Mouse (Mus musculus): ENCODE data around the gene Eva1b. TPM values are rescaled to one million over a fixed set of nuclear protein-coding genes. Genes with fewer than 3 reads are reported as not detected.
"Not testable (repeated sequence)": the region's sequence is repeated elsewhere in the genome, so short reads cannot be mapped to it uniquely, and the experiment has no call there.

Eva1b gene
- polyA plus RNA-seq, 1 experiment from 2014 or later: 70.2 TPM

DNA sequence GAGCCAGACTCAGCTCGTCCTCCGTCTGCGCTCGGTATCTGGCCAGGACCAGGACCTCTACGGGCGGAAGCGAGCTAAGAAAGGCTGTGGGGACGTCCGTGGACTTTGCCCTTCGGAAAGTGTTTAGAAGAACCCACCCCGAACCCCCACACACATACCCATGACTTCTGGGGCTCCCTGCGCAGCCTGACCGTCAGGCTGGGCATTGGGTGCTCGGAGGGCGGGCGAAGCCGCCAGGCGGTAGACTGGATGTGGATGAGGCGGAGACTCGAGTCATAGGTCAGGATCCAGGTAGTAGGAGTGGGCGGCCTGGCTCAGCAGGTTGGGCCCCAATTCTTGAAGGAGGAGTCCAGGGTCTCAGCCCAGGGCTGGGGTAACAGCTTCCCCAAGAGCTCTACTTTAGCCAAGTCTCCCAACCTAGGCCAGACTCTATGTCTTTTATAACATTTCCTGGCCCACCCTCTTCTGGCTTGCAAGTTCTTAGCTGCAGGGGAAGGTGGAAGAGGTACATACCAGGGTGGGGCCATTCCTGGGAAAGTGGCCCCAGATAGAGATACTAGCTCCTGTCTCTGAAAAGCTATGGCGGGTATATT lies 15.6 kb downstream of the Eva1b start, which contains the start of gene Sh3d21:
TSS of gene Sh3d21 (minus strand) at position 425 of the 593 bp plus-strand sequence.
- peak; percentile 23 for ATAC-seq (ENCODE audit: insufficient number of reproducible peaks, insufficient read depth, low FRiP score, low read depth)
- Histone ChIP-seq H3K4me1 (ENCODE audit: control insufficient read depth, insufficient read depth, low read length) (peaks cover 14% of the 10 kb centered on the region), H3K4me2 (replicated peaks; ENCODE audit: low read depth, low read length) (peak within 1 kb of the TSS; percentile 96), H3K9me3 (ENCODE audit: control insufficient read depth, low read depth, low read length) (no peaks in the 10 kb centered on the region), H3K27ac (ENCODE audit: low read length) (peak within 1 kb of the TSS; percentile 91), H3K36me3 (ENCODE audit: control insufficient read depth, insufficient read depth, low read length) (peaks cover 21% of the 10 kb centered on the region), H3K4me3 (ENCODE audit: low read depth, low read length) (peak within 1 kb of the TSS; percentile 56), H3K9ac (replicated peaks; ENCODE audit: low read depth, low read length) (peak within 1 kb of the TSS; percentile 86), H3K27me3 (ENCODE audit: control insufficient read depth, insufficient read depth, low read length) (no peaks in the 10 kb centered on the region)
- 6% methylated on average over 22 of the region's 22 CpGs for WGBS

GRCm38 (mm10) chr4:126163685-126164084 lies 16.1 kb downstream of the Eva1b start:
- no peak for ATAC-seq (ENCODE audit: insufficient number of reproducible peaks, insufficient read depth, low FRiP score, low read depth)
- H3K4me1 ChIP-seq (ENCODE audit: control insufficient read depth, insufficient read depth, low read length): peaks cover 14% of the 10 kb centered on the region
- peaks cover 21% of the 10 kb centered on the region for H3K36me3 ChIP-seq (ENCODE audit: control insufficient read depth, insufficient read depth, low read length)
- H3K4me3 ChIP-seq (ENCODE audit: low read depth, low read length): peak overlapping the region; percentile 56; the same call in 1 of the 2 replicates
- 51% methylated on average over 4 of the region's 4 CpGs for WGBS
- no peaks in the 10 kb centered on the region for H3K9me3 ChIP-seq (ENCODE audit: control insufficient read depth, low read depth, low read length)
- no peaks in the 10 kb centered on the region for H3K27me3 ChIP-seq (ENCODE audit: control insufficient read depth, insufficient read depth, low read length)
- peak overlapping the region; percentile 91; the same call in 1 of the 2 replicates for H3K27ac ChIP-seq (ENCODE audit: low read length)
- H3K4me2 ChIP-seq (replicated peaks; ENCODE audit: low read depth, low read length): peak overlapping the region; percentile 96; the same call in 1 of the 2 replicates
- no peak overlapping the region for H3K9ac ChIP-seq (replicated peaks; ENCODE audit: low read depth, low read length)

GRCm38 (mm10) chr4:126165092-126165491 lies 17.5 kb downstream of the Eva1b start:
- H3K9me3 ChIP-seq (ENCODE audit: control insufficient read depth, low read depth, low read length); H3K4me2 ChIP-seq (replicated peaks; ENCODE audit: low read depth, low read length); ATAC-seq (ENCODE audit: insufficient number of reproducible peaks, insufficient read depth, low FRiP score, low read depth); H3K27ac ChIP-seq (ENCODE audit: low read length); H3K9ac ChIP-seq (replicated peaks; ENCODE audit: low read depth, low read length); H3K27me3 ChIP-seq (ENCODE audit: control insufficient read depth, insufficient read depth, low read length); H3K4me3 ChIP-seq (ENCODE audit: low read depth, low read length): not testable (repeated sequence)
- Histone ChIP-seq H3K4me1 (ENCODE audit: control insufficient read depth, insufficient read depth, low read length) (peaks cover 14% of the 10 kb centered on the region), H3K36me3 (ENCODE audit: control insufficient read depth, insufficient read depth, low read length) (peaks cover 34% of the 10 kb centered on the region)
- 72% methylated on average over 8 of the region's 10 CpGs for WGBS

DNA sequence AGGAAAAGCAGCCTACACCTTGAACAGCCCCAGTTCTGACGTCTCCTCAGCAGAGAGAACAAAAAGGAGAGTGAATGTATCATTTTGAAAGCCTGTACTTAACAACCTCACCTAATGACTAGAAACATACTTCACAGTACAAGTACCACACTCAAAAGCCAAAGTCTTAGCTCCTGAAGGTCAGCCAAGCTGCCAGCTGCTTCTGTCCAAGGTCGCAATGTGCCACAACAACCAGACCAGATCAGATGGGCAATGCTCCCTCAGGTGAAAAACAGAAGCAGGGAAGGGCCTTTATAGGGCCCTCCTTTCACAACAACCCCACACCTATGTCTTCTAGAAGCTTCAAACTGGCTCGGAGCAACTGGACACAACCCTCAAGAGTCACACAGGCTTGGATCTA lies 18.5 kb downstream of the Eva1b start:
- H3K4me3 ChIP-seq (ENCODE audit: low read depth, low read length): no peak overlapping the region
- no peak overlapping the region for H3K27ac ChIP-seq (ENCODE audit: low read length)
- WGBS: 83% methylated on average over 3 of the region's 3 CpGs
- no peak for ATAC-seq (ENCODE audit: insufficient number of reproducible peaks, insufficient read depth, low FRiP score, low read depth)
- H3K4me2 ChIP-seq (replicated peaks; ENCODE audit: low read depth, low read length): no peak overlapping the region
- H3K27me3 ChIP-seq (ENCODE audit: control insufficient read depth, insufficient read depth, low read length): no peaks in the 10 kb centered on the region
- H3K9ac ChIP-seq (replicated peaks; ENCODE audit: low read depth, low read length): no peak overlapping the region
- H3K4me1 ChIP-seq (ENCODE audit: control insufficient read depth, insufficient read depth, low read length): peaks cover 14% of the 10 kb centered on the region
- no peaks in the 10 kb centered on the region for H3K9me3 ChIP-seq (ENCODE audit: control insufficient read depth, low read depth, low read length)
- peaks cover 42% of the 10 kb centered on the region for H3K36me3 ChIP-seq (ENCODE audit: control insufficient read depth, insufficient read depth, low read length)

DNA sequence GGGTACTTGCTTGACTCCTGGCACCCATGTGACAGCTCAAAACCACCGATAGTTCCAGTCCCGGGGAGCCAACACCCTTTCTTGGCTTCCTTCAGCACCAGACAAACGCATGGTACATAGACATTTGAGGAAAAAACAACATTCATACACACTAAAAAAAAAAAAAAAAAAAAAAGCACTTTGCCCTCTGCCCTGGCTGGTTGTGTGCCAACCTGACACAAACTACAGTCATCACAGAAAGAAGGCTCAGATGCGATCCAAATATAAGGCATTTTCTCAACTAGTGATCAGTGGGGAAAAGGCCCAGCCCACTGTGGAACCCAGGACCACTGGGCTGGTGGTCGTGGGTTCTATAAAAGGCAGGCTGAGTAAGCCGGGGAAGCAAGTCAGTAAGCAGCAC lies 21.3 kb downstream of the Eva1b start:
- Histone ChIP-seq H3K9ac (replicated peaks; ENCODE audit: low read depth, low read length) (no peak overlapping the region), H3K36me3 (ENCODE audit: control insufficient read depth, insufficient read depth, low read length) (peaks cover 69% of the 10 kb centered on the region), H3K27ac (ENCODE audit: low read length) (no peak overlapping the region), H3K4me1 (ENCODE audit: control insufficient read depth, insufficient read depth, low read length) (no peaks in the 10 kb centered on the region; the same call in 1 of the 2 replicates), H3K9me3 (ENCODE audit: control insufficient read depth, low read depth, low read length) (no peaks in the 10 kb centered on the region), H3K27me3 (ENCODE audit: control insufficient read depth, insufficient read depth, low read length) (no peaks in the 10 kb centered on the region), H3K4me3 (ENCODE audit: low read depth, low read length) (no peak overlapping the region), H3K4me2 (replicated peaks; ENCODE audit: low read depth, low read length) (no peak overlapping the region)
- WGBS: 87% methylated on average over 6 of the region's 6 CpGs
- no peak for ATAC-seq (ENCODE audit: insufficient number of reproducible peaks, insufficient read depth, low FRiP score, low read depth)

GRCm38 (mm10) chr4:126170737-126171136 lies 23.2 kb downstream of the Eva1b start:
- H3K4me2 ChIP-seq (replicated peaks; ENCODE audit: low read depth, low read length); H3K4me1 ChIP-seq (ENCODE audit: control insufficient read depth, insufficient read depth, low read length); H3K27ac ChIP-seq (ENCODE audit: low read length); H3K27me3 ChIP-seq (ENCODE audit: control insufficient read depth, insufficient read depth, low read length); H3K4me3 ChIP-seq (ENCODE audit: low read depth, low read length); H3K9ac ChIP-seq (replicated peaks; ENCODE audit: low read depth, low read length); ATAC-seq (ENCODE audit: insufficient number of reproducible peaks, insufficient read depth, low FRiP score, low read depth); H3K9me3 ChIP-seq (ENCODE audit: control insufficient read depth, low read depth, low read length): not testable (repeated sequence)
- H3K36me3 ChIP-seq (ENCODE audit: control insufficient read depth, insufficient read depth, low read length): peaks cover 81% of the 10 kb centered on the region
- WGBS: 95% methylated on average over 5 of the region's 5 CpGs

- peaks cover 87% of the 10 kb centered on the region for H3K36me3 ChIP-seq (ENCODE audit: control insufficient read depth, insufficient read depth, low read length)
- 91% methylated on average over 5 of the region's 5 CpGs for WGBS
- H3K27me3 ChIP-seq (ENCODE audit: control insufficient read depth, insufficient read depth, low read length): no peaks in the 10 kb centered on the region
- no peaks in the 10 kb centered on the region for H3K4me1 ChIP-seq (ENCODE audit: control insufficient read depth, insufficient read depth, low read length)
- H3K4me3 ChIP-seq (ENCODE audit: low read depth, low read length): no peak overlapping the region
- no peak for ATAC-seq (ENCODE audit: insufficient number of reproducible peaks, insufficient read depth, low FRiP score, low read depth)
- no peak overlapping the region for H3K9ac ChIP-seq (replicated peaks; ENCODE audit: low read depth, low read length)
- H3K9me3 ChIP-seq (ENCODE audit: control insufficient read depth, low read depth, low read length): no peaks in the 10 kb centered on the region
- no peak overlapping the region for H3K4me2 ChIP-seq (replicated peaks; ENCODE audit: low read depth, low read length)
- no peak overlapping the region for H3K27ac ChIP-seq (ENCODE audit: low read length)
Measured at GRCm38 (mm10) chr4:126173800-126174199, 26.3 kb downstream of the Eva1b start.

GRCm38 (mm10) chr4:126175980-126176379 lies 28.4 kb downstream of the Eva1b start:
- not testable (repeated sequence) for ATAC-seq (ENCODE audit: insufficient number of reproducible peaks, insufficient read depth, low FRiP score, low read depth); H3K9me3 ChIP-seq (ENCODE audit: control insufficient read depth, low read depth, low read length); H3K27ac ChIP-seq (ENCODE audit: low read length); H3K4me3 ChIP-seq (ENCODE audit: low read depth, low read length); H3K4me1 ChIP-seq (ENCODE audit: control insufficient read depth, insufficient read depth, low read length); H3K4me2 ChIP-seq (replicated peaks; ENCODE audit: low read depth, low read length); H3K9ac ChIP-seq (replicated peaks; ENCODE audit: low read depth, low read length); H3K27me3 ChIP-seq (ENCODE audit: control insufficient read depth, insufficient read depth, low read length)
- 73% methylated on average over 7 of the region's 7 CpGs for WGBS
- peaks cover 84% of the 10 kb centered on the region for H3K36me3 ChIP-seq (ENCODE audit: control insufficient read depth, insufficient read depth, low read length)
